Mouse (Mus musculus): ENCODE data around the gene Hist1h2af.
"Not testable (repeated sequence)": the region's sequence is repeated elsewhere in the genome, so short reads cannot be mapped to it uniquely, and the experiment has no call there.

Gene Hist1h2af

DNA sequence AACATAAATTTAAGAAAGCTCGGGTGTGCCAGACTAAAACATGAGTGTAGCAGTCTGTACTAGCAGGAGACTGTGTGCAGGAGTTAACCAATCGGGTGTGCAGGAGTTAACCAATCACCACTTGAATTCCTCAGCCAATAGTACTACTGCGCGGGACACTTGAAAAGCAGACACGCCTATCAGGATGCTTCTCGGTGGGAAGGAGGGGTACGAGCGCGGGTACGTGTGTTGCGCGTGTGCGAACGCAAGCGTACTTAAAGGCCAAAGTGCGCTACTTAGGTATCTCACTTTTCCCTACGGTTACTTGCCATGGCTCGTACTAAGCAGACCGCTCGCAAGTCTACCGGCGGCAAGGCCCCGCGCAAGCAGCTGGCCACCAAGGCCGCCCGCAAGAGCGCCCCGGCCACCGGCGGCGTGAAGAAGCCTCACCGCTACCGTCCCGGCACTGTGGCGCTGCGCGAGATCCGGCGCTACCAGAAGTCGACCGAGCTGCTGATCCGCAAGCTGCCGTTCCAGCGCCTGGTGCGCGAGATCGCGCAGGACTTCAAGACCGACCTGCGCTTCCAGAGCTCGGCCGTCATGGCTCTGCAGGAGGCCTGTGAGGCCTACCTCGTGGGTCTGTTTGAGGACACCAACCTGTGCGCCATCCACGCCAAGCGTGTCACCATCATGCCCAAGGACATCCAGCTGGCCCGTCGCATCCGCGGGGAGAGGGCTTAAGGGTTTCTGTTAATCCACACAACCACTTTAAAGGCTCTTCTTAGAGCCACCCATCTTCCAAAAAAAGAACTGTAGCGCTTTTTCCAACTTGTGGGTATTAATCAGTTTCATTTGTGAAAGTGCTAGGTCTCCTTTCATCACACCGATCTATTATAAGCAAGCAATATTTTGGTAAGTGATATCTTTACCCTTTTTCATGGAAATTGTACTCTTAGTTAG, 1.7 kb downstream of the Hist1h2af start, which contains the start of gene Hist1h3g:
Gene Hist1h3g, plus strand, starts transcription at position 286 of the 939 bp plus-strand sequence.
- DNase-seq (ENCODE audit: low spot score in 2 of 2) = peak; percentile 95

GRCm38 (mm10) chr13:23536076-23536822, 2.5 kb downstream of the Hist1h2af start:
- DNase-seq (ENCODE audit: low spot score in 2 of 2) = no peak

DNA sequence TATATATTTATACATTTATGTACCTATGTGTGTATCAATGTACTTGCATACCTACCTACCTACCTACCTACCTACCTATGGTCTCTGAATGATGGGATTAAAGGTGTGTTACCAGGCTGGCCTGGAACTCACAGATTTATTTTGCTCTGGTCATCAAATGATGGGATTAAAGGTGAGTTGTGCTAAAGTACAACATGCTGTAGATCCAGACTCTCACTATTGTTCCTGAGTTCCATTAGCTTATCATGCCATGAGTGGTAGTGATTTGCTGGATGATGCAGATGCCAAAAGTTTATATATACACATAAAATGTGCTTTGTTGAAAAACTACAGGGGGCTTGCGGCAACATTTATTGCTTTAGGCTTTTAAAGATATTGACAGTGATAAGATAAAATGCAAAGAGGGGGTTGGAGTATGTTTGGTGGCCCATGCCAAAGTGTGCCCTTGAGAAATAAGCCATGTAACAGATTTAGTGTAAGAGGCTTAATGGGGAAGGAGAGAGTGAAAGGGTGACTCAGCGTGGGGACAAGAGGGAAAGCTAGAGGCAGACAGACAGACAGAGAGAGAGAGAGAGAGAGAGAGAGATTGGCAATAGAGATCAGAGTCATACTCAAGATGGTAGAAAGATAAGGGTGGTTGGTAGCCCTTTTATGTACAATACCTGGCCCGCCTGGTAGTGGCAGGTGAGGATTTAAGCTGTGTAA, 3.5 kb downstream of the Hist1h2af start:
- DNase-seq (ENCODE audit: low spot score in 2 of 2) = no peak

DNA sequence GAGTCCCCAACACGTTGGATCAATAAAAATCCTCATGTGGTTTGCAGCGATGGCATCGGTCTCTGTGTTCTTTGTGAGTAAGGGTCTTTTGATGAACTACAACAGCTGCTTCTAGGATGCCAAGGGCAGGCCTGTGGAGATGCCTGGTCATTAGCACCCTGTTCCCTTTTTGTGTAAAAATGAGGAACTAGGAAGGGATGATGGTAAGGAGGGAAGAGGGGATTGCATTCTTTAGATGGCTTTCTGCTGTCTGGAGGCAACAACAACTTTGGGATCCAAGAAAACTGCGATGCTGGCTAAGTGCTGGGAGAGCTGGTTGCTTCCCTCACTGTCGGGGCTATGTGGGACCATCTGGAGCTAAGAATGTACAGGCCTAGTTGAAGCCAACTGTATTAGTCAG, 4.5 kb downstream of the Hist1h2af start:
- no peak for DNase-seq (ENCODE audit: low spot score in 2 of 2)

GRCm38 (mm10) chr13:23539821-23540220, 6.1 kb downstream of the Hist1h2af start:
- DNase-seq (ENCODE audit: low spot score in 2 of 2) = not testable (repeated sequence)

- DNase-seq (ENCODE audit: low spot score in 2 of 2) = no peak
These were observed 7.8 kb downstream of the Hist1h2af start for GRCm38 (mm10) chr13:23541497-23541896.

GRCm38 (mm10) chr13:23542225-23542980, 8.7 kb downstream of the Hist1h2af start:
- DNase-seq (ENCODE audit: low spot score in 2 of 2) = not testable (repeated sequence)

DNA sequence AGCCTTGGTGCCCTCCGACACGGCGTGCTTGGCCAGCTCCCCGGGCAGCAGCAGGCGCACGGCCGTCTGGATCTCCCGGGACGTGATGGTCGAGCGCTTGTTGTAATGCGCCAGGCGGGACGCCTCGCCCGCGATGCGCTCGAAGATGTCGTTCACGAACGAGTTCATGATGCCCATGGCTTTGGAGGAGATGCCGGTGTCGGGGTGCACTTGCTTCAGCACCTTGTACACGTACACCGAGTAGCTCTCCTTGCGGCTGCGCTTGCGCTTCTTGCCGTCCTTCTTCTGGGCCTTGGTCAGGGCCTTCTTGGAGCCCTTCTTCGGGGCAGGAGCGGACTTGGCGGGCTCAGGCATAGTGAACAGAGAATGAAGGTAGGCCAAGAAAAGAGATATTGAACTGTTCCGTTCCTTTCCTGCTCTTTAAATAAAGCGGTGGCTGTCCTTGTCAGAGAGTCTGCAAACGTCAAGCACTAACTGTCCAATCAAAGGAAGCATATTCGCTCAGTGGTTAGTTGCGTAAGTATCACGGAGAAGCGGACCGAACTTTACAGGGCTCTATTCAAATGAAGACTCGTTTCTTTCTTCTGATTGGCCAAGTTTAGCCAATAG, 9.4 kb downstream of the Hist1h2af start, which contains the start of gene Hist1h2bh:
Gene Hist1h2bh, minus strand, starts transcription at position 394 of the 609 bp plus-strand sequence.
- DNase-seq (ENCODE audit: low spot score in 2 of 2) = peak; percentile 72 to 79

DNA sequence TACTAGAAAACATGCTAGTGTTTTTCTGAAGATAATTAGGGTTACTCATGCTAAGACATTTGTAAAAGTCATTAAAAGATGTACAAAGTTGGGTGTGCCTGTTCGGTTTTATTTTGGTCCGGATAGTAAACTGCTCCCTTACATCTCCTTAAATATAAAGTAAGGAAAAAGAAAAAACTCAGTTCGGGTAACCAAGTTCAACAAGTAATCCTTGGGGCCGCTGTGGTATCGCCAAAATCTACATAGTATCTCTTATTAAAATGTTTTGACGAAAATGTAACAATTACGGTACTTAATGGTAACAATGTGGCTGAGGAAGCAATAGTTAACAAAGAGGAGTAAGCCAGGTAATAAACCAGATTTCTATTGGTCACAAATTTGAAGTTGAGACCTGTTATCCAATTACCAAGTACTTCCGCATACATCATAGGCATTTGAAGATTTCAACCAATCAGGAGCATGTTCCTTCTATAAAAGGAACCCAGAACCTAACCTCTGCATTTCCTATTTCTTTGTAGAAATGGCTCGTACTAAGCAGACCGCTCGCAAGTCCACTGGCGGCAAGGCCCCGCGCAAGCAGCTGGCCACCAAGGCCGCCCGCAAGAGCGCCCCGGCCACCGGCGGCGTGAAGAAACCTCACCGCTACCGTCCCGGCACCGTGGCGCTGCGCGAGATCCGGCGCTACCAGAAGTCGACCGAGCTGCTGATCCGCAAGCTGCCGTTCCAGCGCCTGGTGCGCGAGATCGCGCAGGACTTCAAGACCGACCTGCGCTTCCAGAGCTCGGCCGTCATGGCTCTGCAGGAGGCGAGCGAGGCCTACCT, 10.5 kb downstream of the Hist1h2af start, which contains the start of gene Hist1h3f:
Gene Hist1h3f, plus strand, starts transcription at position 88 of the 822 bp plus-strand sequence.
- peak; percentile 75 to 80 for DNase-seq (ENCODE audit: low spot score in 2 of 2)

DNA sequence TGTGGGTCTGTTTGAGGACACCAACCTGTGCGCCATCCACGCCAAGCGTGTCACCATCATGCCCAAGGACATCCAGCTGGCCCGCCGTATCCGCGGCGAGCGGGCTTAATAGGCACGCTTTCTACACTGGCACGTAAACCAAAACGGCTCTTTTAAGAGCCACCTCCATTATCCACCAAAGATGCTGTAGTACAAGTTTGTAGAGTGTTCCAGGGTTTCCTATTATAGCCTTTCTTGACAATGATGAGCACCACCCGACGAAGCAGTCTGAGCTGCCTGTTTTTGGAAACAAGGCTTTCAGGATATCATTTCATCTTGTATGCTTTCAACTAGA, 11.0 kb downstream of the Hist1h2af start:
- DNase-seq (ENCODE audit: low spot score in 2 of 2) = peak in 1 of 2 experiments; percentile 42

- DNase-seq (ENCODE audit: low spot score in 2 of 2) = no peak
These were observed 13.0 kb downstream of the Hist1h2af start for GRCm38 (mm10) chr13:23546694-23547093.

DNA sequence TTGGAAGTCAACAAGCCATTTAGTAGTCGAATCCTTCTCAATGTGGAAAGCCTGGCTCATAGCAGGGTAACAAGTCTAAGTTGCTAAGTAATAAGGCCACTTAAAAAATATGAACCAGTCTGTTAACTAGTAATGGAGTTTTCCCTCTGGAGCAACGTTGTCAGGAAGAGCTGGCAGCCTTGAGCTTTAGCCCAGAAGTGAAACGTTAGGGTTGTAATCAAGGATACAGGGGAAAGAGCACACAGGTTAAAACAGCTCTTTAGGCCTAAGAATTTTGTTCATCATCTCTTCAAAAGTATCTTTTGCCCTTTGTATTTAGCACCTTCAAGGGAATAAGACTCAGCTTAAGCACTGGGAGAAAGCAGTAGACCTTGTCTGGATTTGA, 17.0 kb downstream of the Hist1h2af start:
- DNase-seq (ENCODE audit: low spot score in 2 of 2) = no peak

DNA sequence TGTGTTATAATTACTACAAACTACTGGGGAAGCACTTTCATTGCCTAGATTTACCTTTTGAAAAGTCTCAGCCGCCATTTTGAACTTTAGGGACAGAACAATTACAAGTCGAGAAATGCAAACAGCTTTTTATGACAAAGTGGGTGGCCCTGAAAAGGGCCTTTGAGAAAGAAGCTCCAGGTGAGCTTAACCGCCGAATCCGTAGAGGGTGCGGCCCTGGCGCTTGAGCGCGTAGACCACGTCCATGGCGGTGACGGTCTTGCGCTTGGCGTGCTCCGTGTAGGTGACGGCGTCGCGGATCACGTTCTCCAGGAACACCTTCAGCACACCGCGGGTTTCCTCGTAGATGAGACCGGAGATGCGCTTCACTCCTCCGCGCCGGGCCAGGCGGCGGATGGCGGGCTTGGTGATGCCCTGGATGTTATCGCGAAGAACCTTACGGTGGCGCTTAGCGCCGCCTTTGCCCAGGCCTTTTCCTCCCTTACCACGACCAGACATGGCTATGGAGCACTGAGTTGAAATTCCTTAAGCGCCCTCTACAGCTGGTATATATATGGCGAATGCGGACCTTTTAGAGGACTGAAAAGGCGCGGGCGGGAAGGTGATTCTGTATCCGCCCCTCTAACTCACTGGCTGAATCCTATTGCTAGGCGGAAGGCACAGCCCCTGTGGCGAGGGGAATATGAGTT, 17.6 kb downstream of the Hist1h2af start, which contains the start of gene Hist1h4f:
Gene Hist1h4f, minus strand, starts transcription at position 503 of the 689 bp plus-strand sequence.
- peak; percentile 93 to 94 for DNase-seq (ENCODE audit: low spot score in 2 of 2)

GRCm38 (mm10) chr13:23551931-23552914, 18.5 kb downstream of the Hist1h2af start:
- no peak for DNase-seq (ENCODE audit: low spot score in 2 of 2)

GRCm38 (mm10) chr13:23552962-23553361, 19.3 kb downstream of the Hist1h2af start, which contains the start of gene Hist1h1d:
TSS of gene Hist1h1d (plus strand) at chr13:23553262.
- no peak for DNase-seq (ENCODE audit: low spot score in 2 of 2)

DNA sequence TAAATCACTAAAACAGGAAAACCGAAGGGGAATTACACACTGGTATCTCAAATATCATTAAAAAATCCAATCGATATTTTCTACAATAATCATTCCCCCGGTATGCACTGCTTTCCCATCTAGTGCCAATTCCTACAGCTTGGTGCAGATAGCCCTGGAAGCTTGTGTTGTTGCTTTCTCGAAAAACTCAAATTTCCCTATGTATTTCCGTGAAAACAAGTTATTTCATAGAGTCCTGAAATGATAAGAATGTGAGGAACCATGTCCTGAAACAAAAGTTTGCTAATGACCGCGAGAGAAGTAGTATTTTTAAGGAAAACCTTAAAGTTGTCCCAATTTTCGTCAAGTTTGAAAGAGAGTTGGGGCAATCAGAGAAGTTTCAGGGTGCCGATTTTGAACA, 20.7 kb downstream of the Hist1h2af start:
- no peak for DNase-seq (ENCODE audit: low spot score in 2 of 2)

GRCm38 (mm10) chr13:23554925-23555838, 21.5 kb downstream of the Hist1h2af start:
- peak; percentile 80 to 86 for DNase-seq (ENCODE audit: low spot score in 2 of 2)
